Mouse (Mus musculus) MEL (cell line): ENCODE results near the gene 4931428F04Rik.

ENCODE experiments used
- CHD1 ChIP-seq: IDR thresholded peaks from 2 replicates; pipeline ENCODE4 v1.6.1; 2012; ENCODE audit warnings: low read depth, mild to moderate bottlenecking, inconsistent platforms, low read length, improper control_type of control experiment
- CTCF ChIP-seq, 3 experiments: IDR thresholded peaks in 2 of 3; conservative IDR thresholded peaks in 1 of 3; 2 replicates each; pipeline ENCODE4 v1.5.1; 2011 to 2012; ENCODE audit warnings: low read length in 3 of 3, low read depth in 2 of 3, mild to moderate bottlenecking in 2 of 3, improper control_type of control experiment in 1 of 3, inconsistent platforms in 1 of 3, mixed read lengths in 1 of 3, moderate library complexity in 1 of 3; ENCODE audit not compliant: control insufficient read depth in 1 of 3, insufficient read depth in 1 of 3, poor library complexity in 1 of 3, severe bottlenecking in 1 of 3
- EP300 ChIP-seq, 2 experiments: IDR thresholded peaks; 2 replicates each; pipeline ENCODE4 v1.6.1; 2011; ENCODE audit warnings: improper control_type of control experiment in 2 of 2, low read length in 2 of 2, low read depth in 1 of 2, mild to moderate bottlenecking in 1 of 2
- MAX ChIP-seq: IDR thresholded peaks from 2 replicates; pipeline ENCODE4 v1.6.1; 2011; ENCODE audit warnings: low read length, improper control_type of control experiment
- MEF2A ChIP-seq: IDR thresholded peaks from 2 replicates; pipeline ENCODE4 v1.6.1; 2014; ENCODE audit warnings: low read depth, mild to moderate bottlenecking, inconsistent platforms, low read length, improper control_type of control experiment; ENCODE audit not compliant: poor library complexity, insufficient replicate concordance, severe bottlenecking; ENCODE audit errors: extremely low read depth
- POLR2A ChIP-seq, 2 experiments: IDR thresholded peaks; 2 replicates each; pipeline ENCODE4 v1.6.1; 2011 to 2012; ENCODE audit warnings: low read length in 2 of 2, mild to moderate bottlenecking in 2 of 2, control low read depth in 1 of 2, improper control_type of control experiment in 1 of 2, low read depth in 1 of 2, moderate library complexity in 1 of 2; ENCODE audit not compliant: control insufficient read depth in 1 of 2, insufficient read depth in 1 of 2, poor library complexity in 1 of 2
- RCOR1 ChIP-seq: IDR thresholded peaks from 2 replicates; pipeline ENCODE4 v1.6.1; 2012; ENCODE audit warnings: low read depth, mild to moderate bottlenecking, inconsistent platforms, low read length, improper control_type of control experiment
- SIN3A ChIP-seq: IDR thresholded peaks from 2 replicates; pipeline ENCODE4 v1.6.1; 2012; ENCODE audit warnings: low read length, improper control_type of control experiment, inconsistent platforms
- TAL1 ChIP-seq: IDR thresholded peaks from 2 replicates; pipeline ENCODE4 v1.6.1; 2012; ENCODE audit warnings: mild to moderate bottlenecking, inconsistent platforms, low read length, moderate library complexity, mixed read lengths
- ZC3H11A ChIP-seq: IDR thresholded peaks from 2 replicates; pipeline ENCODE4 v1.6.1; 2012; ENCODE audit warnings: low read depth, mild to moderate bottlenecking, inconsistent platforms, low read length, improper control_type of control experiment
- ZKSCAN1 ChIP-seq: IDR thresholded peaks from 2 replicates; pipeline ENCODE4 v1.6.1; 2012; ENCODE audit warnings: low read depth, mild to moderate bottlenecking, inconsistent platforms, low read length, improper control_type of control experiment, moderate library complexity

DNA sequence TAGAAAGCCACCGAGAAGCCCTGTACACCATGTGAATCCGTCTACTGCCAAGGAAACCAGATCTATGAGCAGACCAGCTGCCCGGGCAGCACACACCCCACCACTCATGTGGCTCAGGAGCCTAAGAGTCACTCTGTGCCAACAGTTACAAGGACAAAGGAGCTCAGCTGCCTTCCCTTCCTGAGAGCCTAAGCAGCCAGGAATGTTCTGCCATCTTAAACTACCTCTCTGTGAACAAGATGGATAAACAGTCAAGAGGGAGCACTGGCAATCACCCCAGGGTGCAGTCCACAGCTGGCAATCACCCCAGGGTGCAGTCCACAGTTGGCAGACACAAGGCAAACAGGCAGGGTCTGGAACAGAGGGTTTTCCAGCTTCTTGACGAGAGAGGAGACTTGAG is 28.3 kb upstream of the 4931428F04Rik start:
- TF ChIP-seq CHD1 (no peak), CTCF (IDR thresholded peaks at IDR 0.05 in 2 of 3, conservative IDR thresholded peaks at IDR 0.05 in 1 of 3; ENCODE audit: control insufficient read depth in 1 of 3, insufficient read depth in 1 of 3, low read depth in 2 of 3, low read length in 3 of 3, poor library complexity in 1 of 3, severe bottlenecking in 1 of 3) (no peak), POLR2A (IDR thresholded peaks at IDR 0.05; ENCODE audit: control insufficient read depth in 1 of 2, insufficient read depth in 1 of 2, low read depth in 1 of 2, low read length in 2 of 2, poor library complexity in 1 of 2) (no peak), ZKSCAN1 (no peak), MAX (no peak), ZC3H11A (no peak), MEF2A (no peak), TAL1 (no peak), SIN3A (no peak), RCOR1 (no peak), EP300 (IDR thresholded peaks at IDR 0.05; ENCODE audit: low read depth in 1 of 2, low read length in 2 of 2) (no peak)
